Mouse (Mus musculus): ENCODE data around the gene Casr. TPM values are rescaled to one million over a fixed set of nuclear protein-coding genes. Genes with fewer than 3 reads are reported as not detected.
A peak's percentile ranks its signal among the peaks of the same experiment; 100 is the strongest.

Gene Casr
- polyA plus RNA-seq (2015; fragmentation: Nextera tagmentation; extraction: Ambion mirVana): 0.50 and 0.52 TPM in 2 replicates

- H3K27me3 ChIP-seq: peaks cover 33% of the 10 kb centered on the region
- H3K9ac ChIP-seq: peak within 1 kb of the TSS; percentile 55
- H3K4me2 ChIP-seq: peak within 1 kb of the TSS; percentile 72
- no peak within 1 kb of the TSS for H3K27ac ChIP-seq
- H3K9me3 ChIP-seq: no peaks in the 10 kb centered on the region
- peak within 1 kb of the TSS; percentile 39 for H3K4me3 ChIP-seq
- 4% methylated on average over 36 of the region's 36 CpGs for WGBS
- ATAC-seq (ENCODE audit: insufficient number of reproducible peaks, insufficient read depth, low FRiP score, low TSS enrichment, low read depth): 0 out of 2 replicates have a peak, but pooled peaks have one; percentile 26
- H3K36me3 ChIP-seq: no peaks in the 10 kb centered on the region
- H3K4me1 ChIP-seq: peaks cover 11% of the 10 kb centered on the region; the same call in 1 of the 2 replicates
Observed at GRCm38 (mm10) chr16:36561386-36562338, at the start of gene Casr. Gene Casr (minus strand): TSS chr16:36562141.

DNA sequence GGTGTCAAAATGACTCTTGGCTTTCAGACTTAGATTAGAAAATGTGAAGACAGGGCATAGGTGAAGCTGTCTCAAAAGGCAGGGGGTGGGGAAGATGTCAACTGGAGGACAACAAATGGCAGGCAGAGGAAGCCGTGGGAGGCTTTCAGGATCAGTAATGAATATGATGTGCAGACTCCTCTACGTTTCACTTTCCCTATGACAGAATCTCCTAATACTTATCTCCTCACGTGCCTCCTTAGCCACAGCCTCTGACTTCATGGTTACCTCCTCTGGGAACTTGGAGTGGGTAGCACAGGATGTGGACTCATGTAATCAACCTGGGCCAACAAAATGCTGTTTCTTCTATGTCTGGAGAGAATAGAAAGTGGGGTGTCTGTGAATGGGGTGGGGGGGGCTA, 40.7 kb upstream of the Casr start:
- 77% methylated on average over 3 of the region's 3 CpGs for WGBS
- H3K4me3 ChIP-seq: no peak overlapping the region
- ATAC-seq (ENCODE audit: insufficient number of reproducible peaks, insufficient read depth, low FRiP score, low TSS enrichment, low read depth): no peak

GRCm38 (mm10) chr16:36598265-36598664, 36.3 kb upstream of the Casr start:
- Histone ChIP-seq H3K4me2 (no peak overlapping the region), H3K4me1 (no peaks in the 10 kb centered on the region), H3K9ac (no peak overlapping the region), H3K27ac (no peak overlapping the region), H3K4me3 (no peak overlapping the region), H3K9me3 (no peaks in the 10 kb centered on the region), H3K27me3 (no peaks in the 10 kb centered on the region), H3K36me3 (no peaks in the 10 kb centered on the region)
- no peak for ATAC-seq (ENCODE audit: insufficient number of reproducible peaks, insufficient read depth, low FRiP score, low TSS enrichment, low read depth)
- 77% methylated on average over 4 of the region's 4 CpGs for WGBS

More for the DNA sequence above, 40.7 kb upstream of the Casr start:
- Histone ChIP-seq H3K27ac (no peak overlapping the region), H3K27me3 (no peaks in the 10 kb centered on the region), H3K36me3 (no peaks in the 10 kb centered on the region), H3K9ac (no peak overlapping the region), H3K4me1 (no peaks in the 10 kb centered on the region), H3K9me3 (no peaks in the 10 kb centered on the region), H3K4me2 (no peak overlapping the region)

DNA sequence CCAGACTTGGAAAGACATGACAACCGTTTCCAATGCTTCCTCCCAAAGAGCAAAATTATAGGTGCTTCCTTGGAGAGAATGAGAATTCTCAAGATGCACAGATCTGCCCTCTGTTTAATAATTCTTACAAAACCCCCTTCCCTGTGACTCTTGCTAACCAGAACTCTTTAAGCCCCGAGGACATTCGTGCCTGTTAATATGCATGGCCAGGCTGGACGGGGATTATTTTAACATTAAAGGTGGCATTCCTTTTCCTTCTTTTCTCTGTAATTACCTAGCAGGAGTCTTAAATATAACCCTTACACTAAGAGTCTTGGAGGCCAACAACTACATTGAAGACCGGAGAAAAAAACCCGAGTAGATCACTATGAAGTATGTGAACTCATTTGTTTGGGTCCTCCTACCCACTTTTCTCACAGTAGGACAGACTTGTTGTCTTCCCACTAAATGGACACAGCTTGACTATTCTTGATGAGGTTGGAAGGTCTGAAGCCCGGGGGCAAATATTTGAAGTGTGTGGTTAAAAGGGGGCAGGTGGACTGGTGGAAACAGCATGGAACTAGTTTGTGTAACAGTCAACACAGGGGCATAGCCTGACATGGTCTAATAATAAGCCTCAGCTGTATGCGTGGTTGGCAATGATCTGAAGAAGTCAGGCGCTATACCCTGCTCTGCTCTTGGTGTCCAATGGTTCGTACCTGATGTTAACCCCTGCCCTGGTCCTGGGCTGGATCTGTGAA, 34.9 kb upstream of the Casr start:
- Histone ChIP-seq H3K36me3 (no peaks in the 10 kb centered on the region), H3K4me1 (no peaks in the 10 kb centered on the region), H3K4me2 (no peak overlapping the region), H3K9ac (no peak overlapping the region), H3K27me3 (no peaks in the 10 kb centered on the region), H3K9me3 (no peaks in the 10 kb centered on the region), H3K27ac (no peak overlapping the region), H3K4me3 (no peak overlapping the region)
- no peak for ATAC-seq (ENCODE audit: insufficient number of reproducible peaks, insufficient read depth, low FRiP score, low TSS enrichment, low read depth)
- 78% methylated on average over 10 of the region's 10 CpGs for WGBS

DNA sequence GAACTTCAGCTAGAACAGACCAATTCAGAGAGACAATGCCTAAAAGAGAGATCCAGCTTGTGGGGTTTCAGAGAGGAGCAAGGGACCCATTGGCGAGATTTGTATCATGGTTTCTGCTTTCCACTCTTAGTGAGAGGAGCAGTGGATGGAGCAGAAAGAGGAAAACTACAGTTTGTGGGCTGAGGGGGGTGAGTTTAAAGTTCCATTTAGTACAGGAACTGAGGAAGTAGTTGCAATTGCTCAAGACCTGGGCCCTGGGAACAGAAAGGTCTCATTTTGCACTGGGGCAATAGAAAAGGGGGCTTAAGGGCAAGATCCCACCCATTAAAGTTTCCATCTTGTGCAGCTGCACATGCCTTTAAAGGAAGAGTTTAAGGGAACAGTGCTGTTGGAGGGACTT, 28.0 kb upstream of the Casr start:
- Histone ChIP-seq H3K9me3 (no peaks in the 10 kb centered on the region), H3K4me3 (no peak overlapping the region), H3K36me3 (no peaks in the 10 kb centered on the region), H3K4me2 (no peak overlapping the region), H3K27me3 (no peaks in the 10 kb centered on the region), H3K9ac (no peak overlapping the region), H3K4me1 (no peaks in the 10 kb centered on the region), H3K27ac (no peak overlapping the region)
- 71% methylated on average over 1 of the region's 1 CpGs for WGBS
- no peak for ATAC-seq (ENCODE audit: insufficient number of reproducible peaks, insufficient read depth, low FRiP score, low TSS enrichment, low read depth)

DNA sequence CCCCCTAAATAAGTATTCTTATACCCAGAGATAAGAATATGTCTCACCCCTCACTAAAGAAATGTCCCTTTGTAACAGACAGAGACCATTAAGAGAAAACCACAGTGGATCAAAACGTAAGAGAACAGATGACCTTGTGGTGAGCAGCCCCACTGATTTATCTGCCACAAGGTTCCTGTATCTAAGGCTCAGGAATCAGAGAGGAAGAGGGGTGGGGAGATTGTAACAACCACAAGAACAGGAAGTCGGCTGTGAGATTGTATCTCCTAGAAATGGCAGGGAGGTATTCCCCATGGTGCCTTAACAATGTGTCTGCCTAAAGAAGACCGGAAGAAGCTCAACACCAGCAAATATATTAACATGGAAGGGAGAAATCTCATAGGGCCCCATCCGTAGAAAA, 26.0 kb upstream of the Casr start:
- no peak for ATAC-seq (ENCODE audit: insufficient number of reproducible peaks, insufficient read depth, low FRiP score, low TSS enrichment, low read depth)
- no peaks in the 10 kb centered on the region for H3K9me3 ChIP-seq
- no peak overlapping the region for H3K4me3 ChIP-seq
- WGBS: 68% methylated on average over 4 of the region's 4 CpGs
- H3K4me2 ChIP-seq: no peak overlapping the region
- no peaks in the 10 kb centered on the region for H3K4me1 ChIP-seq
- H3K27ac ChIP-seq: no peak overlapping the region
- no peak overlapping the region for H3K9ac ChIP-seq
- H3K27me3 ChIP-seq: no peaks in the 10 kb centered on the region
- no peaks in the 10 kb centered on the region for H3K36me3 ChIP-seq

GRCm38 (mm10) chr16:36582073-36582472, 20.1 kb upstream of the Casr start:
- no peaks in the 10 kb centered on the region for H3K36me3 ChIP-seq
- WGBS: 59% methylated on average over 3 of the region's 3 CpGs
- no peaks in the 10 kb centered on the region for H3K4me1 ChIP-seq
- H3K27me3 ChIP-seq: no peaks in the 10 kb centered on the region
- H3K4me2 ChIP-seq: no peak overlapping the region
- H3K4me3 ChIP-seq: no peak overlapping the region
- ATAC-seq (ENCODE audit: insufficient number of reproducible peaks, insufficient read depth, low FRiP score, low TSS enrichment, low read depth): no peak
- H3K9ac ChIP-seq: no peak overlapping the region
- no peak overlapping the region for H3K27ac ChIP-seq
- no peaks in the 10 kb centered on the region for H3K9me3 ChIP-seq

- no peak overlapping the region for H3K27ac ChIP-seq
Observed at GRCm38 (mm10) chr16:36571942-36572341, 10.0 kb upstream of the Casr start.

GRCm38 (mm10) chr16:36559573-36559972, 2.4 kb downstream of the Casr start:
- Histone ChIP-seq H3K4me3 (no peak overlapping the region), H3K4me1 (peaks cover 11% of the 10 kb centered on the region; the same call in 1 of the 2 replicates), H3K9me3 (no peaks in the 10 kb centered on the region), H3K27me3 (peaks cover 33% of the 10 kb centered on the region), H3K27ac (no peak overlapping the region), H3K36me3 (no peaks in the 10 kb centered on the region), H3K4me2 (no peak overlapping the region), H3K9ac (no peak overlapping the region)
- WGBS: 85% methylated on average over 6 of the region's 6 CpGs
- ATAC-seq (ENCODE audit: insufficient number of reproducible peaks, insufficient read depth, low FRiP score, low TSS enrichment, low read depth): no peak

More at GRCm38 (mm10) chr16:36571942-36572341, 10.0 kb upstream of the Casr start:
- Histone ChIP-seq H3K9me3 (no peaks in the 10 kb centered on the region), H3K27me3 (no peaks in the 10 kb centered on the region), H3K4me2 (no peak overlapping the region), H3K4me3 (no peak overlapping the region), H3K9ac (no peak overlapping the region), H3K4me1 (no peaks in the 10 kb centered on the region), H3K36me3 (no peaks in the 10 kb centered on the region)
- WGBS: 67% methylated on average over 8 of the region's 8 CpGs
- ATAC-seq (ENCODE audit: insufficient number of reproducible peaks, insufficient read depth, low FRiP score, low TSS enrichment, low read depth): no peak

DNA sequence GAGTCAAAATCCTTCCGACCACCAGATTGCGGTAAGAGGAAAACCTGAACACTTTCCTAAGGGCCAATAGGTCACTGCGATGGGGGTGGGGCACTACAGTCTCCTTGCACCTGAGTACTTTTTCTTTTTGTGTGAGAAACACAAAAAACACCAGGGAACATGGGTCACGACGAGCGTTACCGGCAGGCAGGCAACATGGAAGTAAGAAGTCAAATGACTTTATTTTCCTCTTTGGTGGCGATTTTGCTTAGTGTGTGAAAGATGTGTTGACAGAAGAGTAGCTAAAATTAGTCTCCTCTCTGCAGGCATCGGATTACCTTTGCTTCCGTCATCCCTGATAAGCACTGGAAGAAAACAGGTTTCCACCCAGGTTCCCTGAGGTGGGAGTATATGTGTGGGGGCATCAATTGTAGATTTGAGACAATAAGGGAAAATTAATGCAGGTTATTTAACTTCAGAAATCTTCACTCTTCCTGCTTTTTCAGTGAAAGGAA, 6.2 kb downstream of the Casr start:
- no peaks in the 10 kb centered on the region for H3K4me1 ChIP-seq
- no peak overlapping the region for H3K27ac ChIP-seq
- WGBS: 72% methylated on average over 10 of the region's 10 CpGs
- H3K36me3 ChIP-seq: no peaks in the 10 kb centered on the region
- H3K9me3 ChIP-seq: 0 out of 2 replicates have a peak, but pooled peaks cover 6% of the 10 kb centered on the region
- H3K27me3 ChIP-seq: peaks cover 12% of the 10 kb centered on the region
- no peak overlapping the region for H3K4me3 ChIP-seq
- H3K4me2 ChIP-seq: no peak overlapping the region
- no peak for ATAC-seq (ENCODE audit: insufficient number of reproducible peaks, insufficient read depth, low FRiP score, low TSS enrichment, low read depth)
- H3K9ac ChIP-seq: no peak overlapping the region

DNA sequence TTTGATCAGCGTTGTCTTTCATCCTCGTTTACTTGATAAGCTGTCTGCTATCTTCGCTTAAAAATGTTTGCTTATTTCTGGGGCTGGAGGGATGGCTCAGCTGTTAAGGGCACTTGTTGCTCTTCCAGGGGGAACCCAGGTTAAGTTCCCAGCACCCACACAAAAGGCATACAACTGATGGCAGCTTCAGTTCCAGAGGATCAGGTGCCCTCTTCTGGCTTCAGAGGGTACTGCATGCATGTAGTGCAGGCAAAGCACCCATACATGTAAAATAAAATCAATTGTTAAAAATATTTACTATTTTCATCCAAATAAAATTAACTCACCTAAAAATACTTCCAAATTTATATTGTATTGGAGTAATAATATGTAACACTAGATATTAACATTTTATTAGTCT, 8.3 kb downstream of the Casr start:
- WGBS: 97% methylated on average over 3 of the region's 3 CpGs
- H3K27ac ChIP-seq: no peak overlapping the region
- no peak overlapping the region for H3K4me2 ChIP-seq

More for the DNA sequence above, 8.3 kb downstream of the Casr start:
- H3K4me1 ChIP-seq: no peaks in the 10 kb centered on the region
- H3K36me3 ChIP-seq: no peaks in the 10 kb centered on the region
- no peak overlapping the region for H3K4me3 ChIP-seq
- H3K27me3 ChIP-seq: no peaks in the 10 kb centered on the region
- no peak overlapping the region for H3K9ac ChIP-seq
- 0 out of 2 replicates have a peak, but pooled peaks cover 6% of the 10 kb centered on the region for H3K9me3 ChIP-seq
- ATAC-seq (ENCODE audit: insufficient number of reproducible peaks, insufficient read depth, low FRiP score, low TSS enrichment, low read depth): no peak
